Mouse (Mus musculus): ENCODE measurements around the gene Tmem109.
A peak's percentile ranks its signal among the peaks of the same experiment; 100 is the strongest.

The Tmem109 gene

GRCm38 (mm10) chr19:10841721-10842626 is 39.8 kb downstream of the Tmem109 start:
- DNase-seq (ENCODE audit: low spot score in 2 of 2): no peak

- no peak for DNase-seq (ENCODE audit: low spot score in 2 of 2)
Measured at GRCm38 (mm10) chr19:10839010-10839892, 42.5 kb downstream of the Tmem109 start, which contains the start of gene Slc15a3. Gene Slc15a3 (plus strand): TSS chr19:10839727.

DNA sequence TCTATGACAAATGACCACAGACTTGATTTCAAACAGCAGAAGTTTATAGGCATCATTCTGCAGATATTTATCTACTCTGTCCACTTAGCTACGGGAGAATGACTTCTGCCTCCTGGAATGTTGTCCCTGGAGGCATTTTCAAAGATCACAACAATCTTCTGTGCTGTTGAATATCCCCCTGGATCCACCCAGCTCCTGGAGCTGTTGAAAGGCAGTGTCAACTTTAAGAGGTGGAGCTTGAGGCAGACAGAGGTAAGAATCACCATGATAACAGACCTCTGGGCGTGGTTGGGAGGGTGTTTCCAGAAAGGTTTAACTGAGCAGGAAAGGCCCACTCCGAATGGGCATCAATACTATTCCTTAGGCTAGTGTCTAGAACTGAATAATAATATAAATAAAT is 46.1 kb downstream of the Tmem109 start:
- no peak for DNase-seq (ENCODE audit: low spot score in 2 of 2)

- DNase-seq (ENCODE audit: low spot score in 2 of 2): no peak
Measured at GRCm38 (mm10) chr19:10833611-10834010, 48.2 kb downstream of the Tmem109 start.

DNA sequence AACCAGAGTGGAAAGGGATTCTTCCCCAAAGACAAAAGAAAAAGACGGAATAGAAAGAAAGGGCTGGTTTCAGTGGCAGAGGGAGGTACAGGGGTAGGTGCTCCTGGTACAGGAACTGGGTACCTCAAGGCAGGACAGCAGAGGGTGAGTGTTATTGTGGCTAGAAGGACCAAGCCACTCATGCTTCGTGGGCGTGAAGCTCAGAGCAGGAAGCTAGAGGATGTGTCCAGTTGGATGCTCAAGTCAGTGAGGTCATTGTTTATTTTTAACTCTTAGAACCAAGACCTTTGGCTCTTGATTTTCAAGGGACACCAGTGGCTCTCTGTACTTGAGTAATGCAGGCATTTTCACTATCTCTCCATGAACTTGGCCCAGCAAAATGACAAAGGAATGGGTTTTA is 49.8 kb downstream of the Tmem109 start:
- no peak for DNase-seq (ENCODE audit: low spot score in 2 of 2)

- peak in 1 of 2 experiments; percentile 22 for DNase-seq (ENCODE audit: low spot score in 2 of 2)
Measured at GRCm38 (mm10) chr19:10831424-10831823, 50.4 kb downstream of the Tmem109 start.

GRCm38 (mm10) chr19:10829436-10830175 is 52.2 kb downstream of the Tmem109 start, which contains the start of gene Cd6:
Gene Cd6 (minus strand): TSS chr19:10830058.
- no peak for DNase-seq (ENCODE audit: low spot score in 2 of 2)

GRCm38 (mm10) chr19:10828321-10828720 is 53.5 kb downstream of the Tmem109 start:
- DNase-seq (ENCODE audit: low spot score in 2 of 2): no peak

- DNase-seq (ENCODE audit: low spot score in 2 of 2): no peak
Measured at GRCm38 (mm10) chr19:10824061-10824460, 57.7 kb downstream of the Tmem109 start.

DNA sequence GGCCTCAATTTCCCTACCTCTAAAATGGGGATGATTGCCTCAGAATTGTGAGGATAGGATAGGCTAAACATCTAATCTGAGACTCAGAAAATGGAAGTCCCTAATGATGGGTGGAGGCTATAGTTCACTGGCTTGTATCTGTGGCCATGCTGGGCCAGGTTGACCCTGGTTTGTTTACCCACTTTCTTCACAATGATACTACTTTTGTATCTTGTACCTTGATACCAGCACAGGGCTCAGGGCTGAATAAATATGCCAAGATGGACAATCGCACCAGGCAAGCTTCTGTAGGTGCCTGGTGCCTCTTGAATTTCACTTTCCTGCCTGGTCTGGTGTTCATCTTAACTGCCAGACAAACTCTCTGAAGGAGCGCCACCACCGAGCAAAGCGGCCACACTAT is 59.3 kb downstream of the Tmem109 start:
- no peak for DNase-seq (ENCODE audit: low spot score in 2 of 2)

GRCm38 (mm10) chr19:10821319-10821718 is 60.5 kb downstream of the Tmem109 start:
- no peak for DNase-seq (ENCODE audit: low spot score in 2 of 2)
